Mouse (Mus musculus) megakaryocyte progenitor cell, adult 5-6 weeks (primary cell): ENCODE measurements around the gene Ifitm1. TPM values are rescaled to one million over a fixed set of nuclear protein-coding genes. Genes with fewer than 3 reads are reported as not detected.
A peak's percentile ranks its signal among the peaks of the same experiment; 100 is the strongest.

Experiments used
- ATAC-seq: replicated peaks from 2 replicates; pipeline ENCODE4 v1.8.0; 2016; ENCODE audit warnings: mild to moderate bottlenecking, moderate TSS enrichment, inconsistent platforms; ENCODE audit not compliant: poor library complexity
- total RNA-seq, 2 experiments: library from RNA; stranded (forward) in 1 of 2; stranded (reverse) in 1 of 2; fragments of 157-497, 149-512 nt in 1 of 2; fragments of 200-1000 nt in 1 of 2; gene quantifications; 2 replicates each; pipeline versions ENCODE4 v1.2.3 to v1.2.4; 2015 to 2017

Gene Ifitm1
- total RNA-seq, 2 experiments from 2014 or later, result 37.5 to 89.8 TPM

GRCm38 (mm10) chr7:140973396-140974165 lies 6.6 kb downstream of the Ifitm1 start:
- ATAC-seq, result no peak

GRCm38 (mm10) chr7:140974940-140975339 lies 7.9 kb downstream of the Ifitm1 start:
- no peak for ATAC-seq

- no peak for ATAC-seq
Measured at GRCm38 (mm10) chr7:140975465-140975864, 8.4 kb downstream of the Ifitm1 start.

GRCm38 (mm10) chr7:140976720-140977119 lies 9.7 kb downstream of the Ifitm1 start:
- peak; percentile 51 for ATAC-seq

- ATAC-seq, result peak; percentile 97
Measured at GRCm38 (mm10) chr7:140981704-140982103, 14.7 kb downstream of the Ifitm1 start.

GRCm38 (mm10) chr7:140982971-140983370 lies 15.9 kb downstream of the Ifitm1 start:
- no peak for ATAC-seq

GRCm38 (mm10) chr7:140987182-140988138 lies 20.4 kb downstream of the Ifitm1 start:
- ATAC-seq, result no peak

- no peak for ATAC-seq
Measured at GRCm38 (mm10) chr7:140989022-140989421, 22.0 kb downstream of the Ifitm1 start.

GRCm38 (mm10) chr7:140990185-140990584 lies 23.2 kb downstream of the Ifitm1 start:
- peak; percentile 9; the same call in 1 of the 2 replicates for ATAC-seq

GRCm38 (mm10) chr7:140990622-140991021 lies 23.6 kb downstream of the Ifitm1 start:
- peak; percentile 91 for ATAC-seq

GRCm38 (mm10) chr7:140991117-140991689 lies 24.2 kb downstream of the Ifitm1 start:
- ATAC-seq, result peak; percentile 71

GRCm38 (mm10) chr7:140997817-140998216 lies 30.8 kb downstream of the Ifitm1 start:
- ATAC-seq, result peak; percentile 82

GRCm38 (mm10) chr7:140998853-140999700 lies 32.1 kb downstream of the Ifitm1 start:
- ATAC-seq, result peak; percentile 84

- ATAC-seq, result no peak
Measured at GRCm38 (mm10) chr7:141000881-141001708, 34.1 kb downstream of the Ifitm1 start.

GRCm38 (mm10) chr7:141003248-141004010 lies 36.4 kb downstream of the Ifitm1 start:
- ATAC-seq, result no peak

GRCm38 (mm10) chr7:141006446-141006845 lies 39.4 kb downstream of the Ifitm1 start:
- ATAC-seq, result peak; percentile 7; the same call in 1 of the 2 replicates

- ATAC-seq, result peak; percentile 20; the same call in 1 of the 2 replicates
Measured at GRCm38 (mm10) chr7:141006914-141007313, 39.9 kb downstream of the Ifitm1 start.

GRCm38 (mm10) chr7:141008312-141008761 lies 41.3 kb downstream of the Ifitm1 start:
- ATAC-seq, result peak; percentile 59
